Mouse (Mus musculus) liver, embryonic 14.5 days (tissue): ENCODE results near the gene Fcrla. TPM values are rescaled to one million over a fixed set of nuclear protein-coding genes. Genes with fewer than 3 reads are reported as not detected.

Experiments used
- ATAC-seq: fragments of 200-750 bp; cut with Nextera tagmentation; 2 replicates; pipeline ENCODE4 v1.8.0; 2017; ENCODE audit warnings: moderate number of reproducible peaks, mild to moderate bottlenecking, moderate library complexity; ENCODE audit not compliant: insufficient read depth
- DNase-seq, 3 experiments: peaks; one replicate each; pipeline ENCODE4 v3.0.0-alpha.2; 2012 to 2013; ENCODE audit warnings: low read depth in 3 of 3, low spot score in 3 of 3
- H3K27ac ChIP-seq: fragments of 300-500 bp; sonication (generic); 2 replicates; pipeline ENCODE4 v1.5.1; 2014; ENCODE audit warnings: moderate library complexity, mild to moderate bottlenecking, control low read depth, inconsistent platforms
- H3K27me3 ChIP-seq: fragments of 300-500 bp; sonication (generic); 2 replicates; pipeline ENCODE4 v1.6.1; 2014; ENCODE audit warnings: mild to moderate bottlenecking, low read length, moderate library complexity; ENCODE audit not compliant: control insufficient read depth, insufficient read depth
- H3K36me3 ChIP-seq: fragments of 300-500 bp; sonication (generic); replicated peaks from 2 replicates; pipeline ENCODE4 v1.6.1; 2014; ENCODE audit warnings: low read depth; ENCODE audit not compliant: control insufficient read depth, insufficient read depth
- H3K4me1 ChIP-seq, 2 experiments: fragments of 200-500 bp in 1 of 2; fragments of 300-500 bp in 1 of 2; sonication (generic) in 1 of 2; replicated peaks; 2 replicates each; pipeline ENCODE4 v1.6.1; 2012 to 2014; ENCODE audit warnings: antibody characterized with exemption in 1 of 2, inconsistent platforms in 1 of 2, low read length in 1 of 2; ENCODE audit not compliant: control insufficient read depth in 2 of 2, insufficient read depth in 2 of 2
- H3K4me2 ChIP-seq: fragments of 300-500 bp; sonication (generic); 2 replicates; pipeline ENCODE4 v1.6.1; 2014; ENCODE audit warnings: low read depth, mild to moderate bottlenecking, control low read depth, moderate library complexity
- H3K4me3 ChIP-seq, 2 experiments: fragments of 200-500 bp in 1 of 2; fragments of 300-500 bp in 1 of 2; sonication (generic) in 1 of 2; 2 replicates each; pipeline ENCODE4 v1.5.1; 2012 to 2014; ENCODE audit warnings: low read depth in 2 of 2, low read length in 2 of 2, mild to moderate bottlenecking in 2 of 2, control low read depth in 1 of 2, inconsistent platforms in 1 of 2, moderate library complexity in 1 of 2; ENCODE audit not compliant: insufficient read depth in 1 of 2
- H3K9ac ChIP-seq: fragments of 300-500 bp; sonication (generic); replicated peaks from 2 replicates; pipeline ENCODE4 v1.6.1; 2014; ENCODE audit warnings: mild to moderate bottlenecking, control low read depth, moderate library complexity
- H3K9me3 ChIP-seq: fragments of 300-500 bp; sonication (generic); 2 replicates; pipeline ENCODE4 v1.6.1; 2016; ENCODE audit warnings: low read length, mixed read lengths; ENCODE audit not compliant: control insufficient read depth
- CTCF ChIP-seq: IDR thresholded peaks from 2 replicates; pipeline ENCODE4 v1.5.1; 2016; ENCODE audit warnings: antibody characterized with exemption, low read depth, control low read depth
- EP300 ChIP-seq: IDR thresholded peaks from 2 replicates; pipeline ENCODE4 v1.6.1; 2016; ENCODE audit warnings: antibody characterized with exemption, low read depth
- WGBS: fragments of 180-500 bp; shearing (Covaris S2); extraction: QIAGEN DNeasy Blood & Tissue Kit; methylation state at CpG from one replicate; pipeline ENCODE4 v1.1.7; 2014; ENCODE audit not compliant: insufficient replicate concordance; 5-methylcytosine and 5-hydroxymethylcytosine counted together
- polyA plus RNA-seq, 2 experiments: library from polyadenylated mRNA; depleted of rRNA in 1 of 2; stranded (reverse) in 1 of 2; unstranded in 1 of 2; fragments of >200 nt; fragmentation: Nextera tagmentation in 1 of 2; extraction: Ambion mirVana in 1 of 2; gene quantifications; 2 replicates each; pipeline versions ENCODE4 v1.2.1 to v1.2.3; 2012 to 2014

Gene Fcrla
- polyA plus RNA-seq, 2 experiments: 0.35 to 0.56 TPM

DNA sequence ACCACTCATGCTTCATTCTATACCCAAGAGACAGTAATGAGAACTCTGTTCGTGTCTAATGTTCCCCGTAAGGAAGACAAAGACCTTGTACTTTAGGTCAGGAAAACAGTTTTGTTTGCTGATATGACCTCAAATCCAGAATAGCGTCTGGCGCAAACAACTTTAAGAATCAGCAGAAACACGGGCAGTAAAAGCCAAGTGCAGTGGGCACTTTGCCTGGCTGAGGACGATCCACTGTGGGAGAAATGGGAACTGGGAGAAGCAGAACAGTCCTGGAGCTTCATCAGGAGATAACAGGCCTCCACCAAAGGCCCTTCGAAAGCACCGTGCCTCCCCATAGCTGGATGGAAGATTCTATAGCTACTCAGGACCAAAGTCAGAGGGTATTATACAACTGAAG is 46.8 kb upstream of the Fcrla start:
- H3K4me3 ChIP-seq: no peak overlapping the region
- H3K9me3 ChIP-seq: no peaks in the 10 kb centered on the region
- no peak overlapping the region for H3K27ac ChIP-seq
- WGBS: 66% methylated on average over 8 of the region's 8 CpGs
- TF ChIP-seq CTCF: no peak
- TF ChIP-seq EP300: no peak
- ATAC-seq (no peak), DNase-seq (no peak)
- peaks cover 0 to 4% of the 10 kb centered on the region in 2 experiments; a peak in 1 of 4 replicates for H3K4me1 ChIP-seq
- no peak overlapping the region for H3K9ac ChIP-seq
- no peaks in the 10 kb centered on the region for H3K36me3 ChIP-seq
- no peak overlapping the region for H3K4me2 ChIP-seq
- no peaks in the 10 kb centered on the region for H3K27me3 ChIP-seq

DNA sequence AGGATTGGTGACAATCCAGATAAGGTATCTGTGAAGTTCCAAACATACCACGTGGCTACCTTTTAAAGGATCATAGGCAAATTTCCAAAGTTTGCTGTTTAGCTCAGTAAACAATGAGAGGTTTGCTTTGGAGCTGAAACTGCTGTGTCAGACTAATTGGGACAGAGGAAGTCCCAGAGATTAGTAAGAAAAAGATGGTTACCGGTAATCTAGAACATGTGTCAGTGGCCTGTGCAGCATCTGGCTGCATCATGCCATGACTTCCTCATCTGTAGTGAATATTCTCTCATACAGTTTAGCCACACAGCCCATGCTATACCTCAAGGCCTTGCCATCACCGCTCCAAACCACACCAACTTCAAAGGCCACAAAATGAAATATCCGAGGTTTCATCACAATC is 45.6 kb upstream of the Fcrla start:
- no peak for TF ChIP-seq EP300
- TF ChIP-seq CTCF: no peak
- Histone ChIP-seq H3K9ac (no peak overlapping the region), H3K4me1 (peaks cover 0 to 4% of the 10 kb centered on the region in 2 experiments; a peak in 1 of 4 replicates), H3K27me3 (no peaks in the 10 kb centered on the region), H3K9me3 (no peaks in the 10 kb centered on the region), H3K27ac (no peak overlapping the region), H3K4me2 (no peak overlapping the region), H3K4me3 (no peak overlapping the region), H3K36me3 (no peaks in the 10 kb centered on the region)
- 35% methylated on average over 4 of the region's 4 CpGs for WGBS
- ATAC-seq (no peak), DNase-seq (no peak)

DNA sequence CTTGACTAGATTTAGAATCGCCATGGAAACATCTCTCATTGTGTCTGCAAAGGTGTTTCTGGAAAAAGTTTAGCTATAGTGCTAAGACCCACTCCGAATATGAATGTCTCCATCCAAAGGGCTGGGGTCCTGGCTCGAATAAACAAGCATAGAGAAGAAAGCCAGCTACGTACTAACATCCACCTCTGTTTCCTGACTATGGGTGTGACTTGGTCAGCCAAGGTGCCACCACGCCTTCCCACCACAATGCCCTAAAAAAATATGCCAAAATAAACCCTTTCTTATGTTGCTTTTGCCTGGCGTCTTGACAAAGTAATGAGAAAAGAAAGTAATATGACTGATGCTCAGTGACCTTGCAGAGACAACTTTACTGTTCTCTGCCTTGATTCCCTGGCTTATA is 45.1 kb upstream of the Fcrla start:
- Histone ChIP-seq H3K4me2 (no peak overlapping the region), H3K9me3 (no peaks in the 10 kb centered on the region), H3K36me3 (no peaks in the 10 kb centered on the region), H3K4me1 (peaks cover 0 to 4% of the 10 kb centered on the region in 2 experiments; a peak in 1 of 4 replicates), H3K9ac (no peak overlapping the region), H3K4me3 (no peak overlapping the region), H3K27me3 (no peaks in the 10 kb centered on the region), H3K27ac (no peak overlapping the region)
- WGBS: 51% methylated on average over 6 of the region's 6 CpGs
- no peak for DNase-seq
- ATAC-seq: no peak
- TF ChIP-seq CTCF (no peak), EP300 (no peak)

DNA sequence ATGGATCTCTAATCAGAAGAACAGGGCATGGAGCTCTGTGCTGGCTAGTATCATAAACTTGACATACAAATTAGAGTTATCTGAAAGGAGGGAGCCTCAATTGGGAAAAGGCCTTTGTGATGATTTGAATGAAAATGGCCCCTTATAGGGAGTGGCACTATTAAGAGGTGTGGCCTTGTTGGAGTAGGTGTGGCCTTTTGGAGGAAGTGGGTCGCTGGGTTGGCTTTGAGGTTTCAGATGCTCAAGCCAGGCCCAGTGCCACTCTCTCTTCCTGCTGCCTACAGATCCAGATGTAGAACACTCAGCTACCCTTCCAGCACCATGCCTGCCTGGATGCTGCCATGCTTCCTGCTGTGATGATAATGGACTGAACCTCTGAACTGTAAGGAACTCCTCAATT is 41.2 kb upstream of the Fcrla start:
- no peak for DNase-seq
- H3K4me2 ChIP-seq: no peak overlapping the region
- H3K9me3 ChIP-seq: no peaks in the 10 kb centered on the region
- no peaks in the 10 kb centered on the region for H3K27me3 ChIP-seq
- H3K36me3 ChIP-seq: no peaks in the 10 kb centered on the region
- no peak for ATAC-seq
- no peak overlapping the region for H3K27ac ChIP-seq
- peaks cover 0 to 3% of the 10 kb centered on the region in 2 experiments; a peak in 1 of 4 replicates for H3K4me1 ChIP-seq
- TF ChIP-seq EP300: no peak
- no peak for TF ChIP-seq CTCF
- WGBS: 58% methylated on average over 1 of the region's 1 CpGs
- no peak overlapping the region for H3K9ac ChIP-seq
- no peak overlapping the region for H3K4me3 ChIP-seq

DNA sequence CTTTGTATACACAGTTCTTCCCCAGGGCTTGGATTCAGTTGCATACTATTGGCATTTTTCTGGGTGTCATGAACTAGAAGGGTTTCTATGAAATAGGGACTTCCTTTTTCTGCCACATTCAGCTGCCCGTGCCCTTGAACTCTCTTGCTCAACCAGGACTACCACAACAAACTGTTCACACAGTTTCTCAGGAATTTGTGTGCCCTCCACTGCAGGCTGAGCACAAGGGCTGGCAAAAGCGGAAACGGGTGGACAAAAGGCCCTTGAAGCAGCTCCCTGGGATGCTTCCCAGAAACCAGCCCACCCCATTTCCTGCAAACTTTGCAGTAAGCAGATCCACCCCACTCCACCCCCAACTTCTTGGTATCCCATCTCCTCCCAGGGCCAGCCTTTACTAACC is 40.2 kb upstream of the Fcrla start:
- ATAC-seq: no peak

More for the DNA sequence above, 40.2 kb upstream of the Fcrla start:
- Histone ChIP-seq H3K36me3 (no peaks in the 10 kb centered on the region), H3K27ac (no peak overlapping the region), H3K4me1 (peaks cover 0 to 3% of the 10 kb centered on the region in 2 experiments; a peak in 1 of 4 replicates), H3K9me3 (no peaks in the 10 kb centered on the region), H3K9ac (no peak overlapping the region), H3K4me2 (no peak overlapping the region), H3K27me3 (no peaks in the 10 kb centered on the region), H3K4me3 (no peak overlapping the region)
- 47% methylated on average over 3 of the region's 3 CpGs for WGBS
- DNase-seq: no peak
- TF ChIP-seq EP300: no peak
- TF ChIP-seq CTCF: no peak
